8 mouse cellular contexts compared by ENCODE assay signal in genomic region chr7:74554041-74554561, GRCm38 (mm10). TPM values are rescaled to one million over a fixed set of nuclear protein-coding genes. Genes with fewer than 3 reads are reported as not detected.
DNase-seq lines count a peak whose midpoint lies in the region; ATAC-seq and TF ChIP-seq lines count a peak whose summit lies in the region.

No protein-coding gene starts in this region.

- WGBS in intestine, embryonic 14.5 days, result under 1% methylated on average over 32 of the region's 46 CpGs
- WGBS in limb, embryonic 11.5 days, result 0% methylated on average over 43 of the region's 46 CpGs
- WGBS in midbrain, embryonic 12.5 days, result 0% methylated on average over 46 of the region's 46 CpGs
- WGBS in stomach, embryonic 15.5 days, result under 1% methylated on average over 46 of the region's 46 CpGs

- ATAC-seq in intestine, embryonic 14.5 days (replicated peaks; ENCODE audit: low FRiP score, low TSS enrichment, low read depth), result peak; percentile 59
- peak; percentile 52; the same call in 1 of the 2 replicates for ATAC-seq in limb, embryonic 11.5 days (ENCODE audit: insufficient number of reproducible peaks, low FRiP score, low TSS enrichment, low read depth)
- ATAC-seq in midbrain, embryonic 12.5 days (ENCODE audit: low FRiP score, low read depth), result peak; percentile 68
- ATAC-seq in stomach, embryonic 15.5 days (ENCODE audit: insufficient read depth, low FRiP score, low read depth), result peak; percentile 53; the same call in 1 of the 2 replicates

- H3K9ac ChIP-seq in intestine, embryonic 14.5 days (ENCODE audit: low read length), result peak overlapping the region; percentile 68
- peak overlapping the region; percentile 71 for H3K9ac ChIP-seq in limb, embryonic 11.5 days (ENCODE audit: low read length)
- peak overlapping the region; percentile 87 for H3K9ac ChIP-seq in midbrain, embryonic 12.5 days (replicated peaks)
- H3K9ac ChIP-seq in stomach, embryonic 15.5 days, result peak overlapping the region; percentile 81

- H3K4me2 ChIP-seq in intestine, embryonic 14.5 days (ENCODE audit: low read length), result peak overlapping the region; percentile 92
- H3K4me2 ChIP-seq in limb, embryonic 11.5 days (ENCODE audit: low read depth, severe bottlenecking), result peak overlapping the region; percentile 90
- H3K4me2 ChIP-seq in midbrain, embryonic 12.5 days (replicated peaks), result peak overlapping the region; percentile 80
- H3K4me2 ChIP-seq in stomach, embryonic 15.5 days, result peak overlapping the region; percentile 97

- no peak for TF ChIP-seq CTCF in cortical plate, adult 2 months (IDR thresholded peaks at IDR 0.05; ENCODE audit: extremely low read depth, insufficient read depth, low read length)

- H3K27me3 ChIP-seq in intestine, embryonic 14.5 days (replicated peaks; ENCODE audit: control insufficient read depth, insufficient read depth, low read length), result peaks cover 20% of the 10 kb centered on the region
- H3K27me3 ChIP-seq in limb, embryonic 11.5 days (ENCODE audit: control insufficient read depth, insufficient read depth, low read length), result 0 out of 2 replicates have a peak, but pooled peaks cover 4% of the 10 kb centered on the region
- peaks cover 43% of the 10 kb centered on the region for H3K27me3 ChIP-seq in midbrain, embryonic 12.5 days
- H3K27me3 ChIP-seq in stomach, embryonic 15.5 days (replicated peaks), result 0 out of 2 replicates have a peak, but pooled peaks cover 4% of the 10 kb centered on the region

- intact Hi-C loops in gastrocnemius, postnatal 14 days (cut with DNase I; ENCODE audit: low total_unique reads), result loop anchor here (5.0 to 10.0 kb wide), 2 partner anchors 182 to 551 kb away; no protein-coding TSS in a partner anchor

- no peaks in the 10 kb centered on the region for H3K4me1 ChIP-seq in cortical plate, adult 2 months (ENCODE audit: control insufficient read depth, insufficient read depth, low read length)
- H3K4me1 ChIP-seq in intestine, embryonic 14.5 days (replicated peaks; ENCODE audit: control insufficient read depth, insufficient read depth, low read length), result peaks cover 18% of the 10 kb centered on the region
- 0 out of 2 replicates have a peak, but pooled peaks cover 3% of the 10 kb centered on the region for H3K4me1 ChIP-seq in limb, embryonic 11.5 days (ENCODE audit: control insufficient read depth, insufficient read depth, low read length)
- peaks cover 11% of the 10 kb centered on the region for H3K4me1 ChIP-seq in midbrain, embryonic 12.5 days
- H3K4me1 ChIP-seq in stomach, embryonic 15.5 days, result peaks cover 5% of the 10 kb centered on the region; the same call in 1 of the 2 replicates

- no peaks in the 10 kb centered on the region for H3K36me3 ChIP-seq in intestine, embryonic 14.5 days (ENCODE audit: control insufficient read depth, insufficient read depth, low read length)
- H3K36me3 ChIP-seq in limb, embryonic 11.5 days (ENCODE audit: control insufficient read depth, insufficient read depth, low read length), result no peaks in the 10 kb centered on the region
- H3K36me3 ChIP-seq in midbrain, embryonic 12.5 days, result no peaks in the 10 kb centered on the region
- no peaks in the 10 kb centered on the region for H3K36me3 ChIP-seq in stomach, embryonic 15.5 days

- peak; percentile 38 for DNase-seq in layer of hippocampus, adult 11-12 months (ENCODE audit: low spot score)
- no peak for DNase-seq in layer of hippocampus, adult 9-10 months (ENCODE audit: low spot score)
- DNase-seq in gastrocnemius, postnatal 14 days, result peak; percentile 57
- DNase-seq in intestine, embryonic 14.5 days (ENCODE audit: low spot score), result peak; percentile 77
- DNase-seq in limb, embryonic 11.5 days (ENCODE audit: low spot score), result peak; percentile 70

- TF ChIP-seq POLR2A in cortical plate, adult 2 months (IDR thresholded peaks at IDR 0.05; ENCODE audit: extremely low read depth, insufficient read depth, low read length), result no peak

- H3K4me3 ChIP-seq in cortical plate, adult 2 months (ENCODE audit: insufficient read depth, low read length), result peak overlapping the region; percentile 75
- peak overlapping the region; percentile 70 for H3K4me3 ChIP-seq in intestine, embryonic 14.5 days (ENCODE audit: low read depth, low read length)
- H3K4me3 ChIP-seq in limb, embryonic 11.5 days (ENCODE audit: low read depth, low read length), result peak overlapping the region; percentile 58
- H3K4me3 ChIP-seq in midbrain, embryonic 12.5 days, result peak overlapping the region; percentile 76
- peak overlapping the region; percentile 75 for H3K4me3 ChIP-seq in stomach, embryonic 15.5 days (replicated peaks)

- no peaks in the 10 kb centered on the region for H3K9me3 ChIP-seq in intestine, embryonic 14.5 days (ENCODE audit: control insufficient read depth, low read length)
- H3K9me3 ChIP-seq in limb, embryonic 11.5 days (ENCODE audit: control insufficient read depth, low read length), result no peaks in the 10 kb centered on the region
- no peaks in the 10 kb centered on the region for H3K9me3 ChIP-seq in midbrain, embryonic 12.5 days
- H3K9me3 ChIP-seq in stomach, embryonic 15.5 days, result no peaks in the 10 kb centered on the region

- H3K27ac ChIP-seq in cortical plate, adult 2 months (ENCODE audit: insufficient read depth, low read length), result peak overlapping the region; percentile 91
- H3K27ac ChIP-seq in intestine, embryonic 14.5 days (ENCODE audit: low read depth), result peak overlapping the region; percentile 62; the same call in 1 of the 2 replicates
- no peak overlapping the region for H3K27ac ChIP-seq in limb, embryonic 11.5 days (replicated peaks; ENCODE audit: low read depth, low read length)
- H3K27ac ChIP-seq in midbrain, embryonic 12.5 days (replicated peaks), result peak overlapping the region; percentile 87
- H3K27ac ChIP-seq in stomach, embryonic 15.5 days, result peak overlapping the region; percentile 11; the same call in 1 of the 2 replicates

RNA-seq across cellular contexts. Expression of gene Slco3a1, which starts 0.5 kb away (rescaled TPM):
- polyA plus RNA-seq in cortical plate, adult 2 months (2012; rRNA removed), result 22.9 and 26.5 TPM in 2 replicates
- total RNA-seq in gastrocnemius, postnatal 14 days (2021), result 10 to 100 TPM; 19.7 to 20.8 TPM
- polyA plus RNA-seq in intestine, embryonic 14.5 days (2014; fragmentation: Nextera tagmentation; extraction: Ambion mirVana), result 6.8 and 7.9 TPM in 2 replicates
- 4.8 and 6.6 TPM in 2 replicates for polyA plus RNA-seq in limb, embryonic 11.5 days (2014; fragmentation: Nextera tagmentation; extraction: Ambion mirVana)
- 14.3 and 14.8 TPM in 2 replicates for polyA plus RNA-seq in midbrain, embryonic 12.5 days (2016; fragmentation: Nextera tagmentation; extraction: Ambion mirVana)
- polyA plus RNA-seq in stomach, embryonic 15.5 days (2015; fragmentation: Nextera tagmentation; extraction: Ambion mirVana), result 11.4 and 12.3 TPM in 2 replicates
